In the genomic region with DNA sequence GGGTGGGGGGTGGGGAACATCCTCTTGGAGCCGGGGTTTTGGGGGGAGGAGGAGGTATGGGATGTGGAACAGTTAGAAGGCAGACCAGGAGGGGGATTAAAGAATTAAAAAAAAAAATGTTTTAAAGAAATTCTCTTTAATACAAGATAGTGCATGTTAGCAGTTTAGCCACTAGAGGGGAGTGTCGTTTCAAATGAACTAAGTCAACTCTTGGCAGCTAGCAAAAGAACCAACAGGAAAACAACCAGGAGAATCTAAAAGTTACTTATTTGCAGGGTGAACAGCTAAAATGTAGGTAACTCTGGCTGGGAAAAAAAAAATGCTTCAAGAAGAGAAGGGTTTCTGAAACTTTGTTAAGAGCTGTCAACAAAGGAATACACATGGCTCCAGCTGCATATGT, we compare ENCODE assay signal across 8 mouse cellular contexts. TPM values are rescaled to one million over a fixed set of nuclear protein-coding genes. Genes with fewer than 3 reads are reported as not detected.
DNase-seq lines count a peak whose midpoint lies in the region; ATAC-seq and TF ChIP-seq lines count a peak whose summit lies in the region.

No protein-coding gene starts in this region.

- DNase-seq in heart, adult 2 months: no peak
- DNase-seq in midbrain, embryonic 11.5 days (ENCODE audit: low spot score, missing footprints): peak; percentile 93
- DNase-seq in midbrain, embryonic 10.5 days (ENCODE audit: low spot score): no peak
- peak; percentile 63 for DNase-seq in R1 (ENCODE audit: low read depth, low spot score)
- peak; percentile 44 to 54 for DNase-seq in kidney, postnatal 36 days
- DNase-seq in gastrocnemius, postnatal 36 days: no peak
- no peak for DNase-seq in frontal cortex, postnatal 10 days (ENCODE audit: low spot score in 2 of 2)

- no peak for ATAC-seq in heart, embryonic 12.5 days (ENCODE audit: insufficient number of reproducible peaks, low FRiP score)
- peak; percentile 23; the same call in 1 of the 2 replicates for ATAC-seq in midbrain, embryonic 11.5 days (ENCODE audit: low FRiP score)

- TF ChIP-seq EP300 in heart, adult 2 months (IDR thresholded peaks at IDR 0.05; ENCODE audit: insufficient read depth, low read depth, low read length): no peak

- no peak overlapping the region for H3K4me3 ChIP-seq in heart, adult 2 months
- H3K4me3 ChIP-seq in heart, embryonic 12.5 days: no peak overlapping the region
- H3K4me3 ChIP-seq in midbrain, embryonic 11.5 days (ENCODE audit: low read depth, low read length): no peak overlapping the region
- H3K4me3 ChIP-seq in midbrain, embryonic 10.5 days: no peak overlapping the region

- H3K4me1 ChIP-seq in heart, adult 2 months (ENCODE audit: control insufficient read depth, insufficient read depth, low read length): no peaks in the 10 kb centered on the region
- peaks cover 14% of the 10 kb centered on the region for H3K4me1 ChIP-seq in heart, embryonic 12.5 days (replicated peaks)
- peaks cover 12% of the 10 kb centered on the region for H3K4me1 ChIP-seq in midbrain, embryonic 11.5 days (ENCODE audit: control insufficient read depth, insufficient read depth, low read length)
- peaks cover 16% of the 10 kb centered on the region for H3K4me1 ChIP-seq in midbrain, embryonic 10.5 days

- H3K9ac ChIP-seq in heart, adult 2 months (ENCODE audit: low read depth, low read length): no peak overlapping the region
- no peak overlapping the region for H3K9ac ChIP-seq in heart, embryonic 12.5 days
- H3K9ac ChIP-seq in midbrain, embryonic 11.5 days (ENCODE audit: low read length): no peak overlapping the region

- peak; percentile 69 for TF ChIP-seq CTCF in heart, adult 2 months (IDR thresholded peaks at IDR 0.05)

- H3K36me3 ChIP-seq in heart, adult 2 months (ENCODE audit: control insufficient read depth, insufficient read depth, low read length): no peaks in the 10 kb centered on the region
- no peaks in the 10 kb centered on the region for H3K36me3 ChIP-seq in heart, embryonic 12.5 days
- H3K36me3 ChIP-seq in midbrain, embryonic 11.5 days (ENCODE audit: control insufficient read depth, insufficient read depth, low read length): no peaks in the 10 kb centered on the region
- no peaks in the 10 kb centered on the region for H3K36me3 ChIP-seq in midbrain, embryonic 10.5 days

- H3K27ac ChIP-seq in heart, adult 2 months: no peak overlapping the region
- no peak overlapping the region for H3K27ac ChIP-seq in heart, embryonic 12.5 days (ENCODE audit: poor library complexity, severe bottlenecking)
- no peak overlapping the region for H3K27ac ChIP-seq in midbrain, embryonic 11.5 days (ENCODE audit: low read depth, low read length)
- no peak overlapping the region for H3K27ac ChIP-seq in midbrain, embryonic 10.5 days (replicated peaks)

- no peak overlapping the region for H3K4me2 ChIP-seq in heart, embryonic 12.5 days
- no peak overlapping the region for H3K4me2 ChIP-seq in midbrain, embryonic 11.5 days

- 0% methylated on average over 2 of the region's 2 CpGs for WGBS in heart, adult 2 months
- 4% methylated on average over 2 of the region's 2 CpGs for WGBS in heart, embryonic 12.5 days
- 7% methylated on average over 2 of the region's 2 CpGs for WGBS in midbrain, embryonic 11.5 days
- 13% methylated on average over 2 of the region's 2 CpGs for WGBS in midbrain, embryonic 10.5 days

- H3K79me2 ChIP-seq in heart, adult 2 months (replicated peaks; ENCODE audit: control insufficient read depth, insufficient read depth, low read length): no peaks in the 10 kb centered on the region

- TF ChIP-seq POLR2A in heart, adult 2 months (IDR thresholded peaks at IDR 0.05; ENCODE audit: insufficient read depth, low read depth, low read length): no peak

- peaks cover 10% of the 10 kb centered on the region for H3K27me3 ChIP-seq in heart, adult 2 months (ENCODE audit: control insufficient read depth, insufficient read depth, low read length)
- peaks cover 47% of the 10 kb centered on the region for H3K27me3 ChIP-seq in heart, embryonic 12.5 days (replicated peaks)
- peaks cover 29% of the 10 kb centered on the region for H3K27me3 ChIP-seq in midbrain, embryonic 11.5 days (ENCODE audit: control insufficient read depth, insufficient read depth, low read length)
- H3K27me3 ChIP-seq in midbrain, embryonic 10.5 days (ENCODE audit: low read depth, poor library complexity, severe bottlenecking): peaks cover 46% of the 10 kb centered on the region

- intact Hi-C loops in heart, adult 2 months (cut with DNase I): loop anchor here (1.0 to 10.0 kb wide), 2 partner anchors 152 to 510 kb away; no protein-coding TSS in a partner anchor
- intact Hi-C loops in gastrocnemius, postnatal 36 days (cut with DNase I): loop anchor here (5.0 kb wide), 1 partner anchor 152 kb away; no protein-coding TSS in a partner anchor

- H3K9me3 ChIP-seq in heart, embryonic 12.5 days (replicated peaks): no peaks in the 10 kb centered on the region
- H3K9me3 ChIP-seq in midbrain, embryonic 11.5 days (ENCODE audit: control insufficient read depth, low read length): no peaks in the 10 kb centered on the region
- no peaks in the 10 kb centered on the region for H3K9me3 ChIP-seq in midbrain, embryonic 10.5 days (replicated peaks)

RNA-seq across cellular contexts. Expression of a gene that starts 1.5 kb away (rescaled TPM):
- total RNA-seq in heart, adult 2 months (2021): under 1 TPM; 0.18 to 0.48 TPM
- polyA plus RNA-seq in heart, adult 2 months (2012; rRNA removed): 1.1 and 1.9 TPM in 2 replicates
- polyA plus RNA-seq in heart, embryonic 12.5 days (2016; fragmentation: Nextera tagmentation; extraction: Ambion mirVana): 1.8 and 2.0 TPM in 2 replicates
- polyA plus RNA-seq in midbrain, embryonic 11.5 days (2014; fragmentation: Nextera tagmentation; extraction: Ambion mirVana): 0.85 and 1.6 TPM in 2 replicates
- 0.94 and 1.1 TPM in 2 replicates for polyA plus RNA-seq in midbrain, embryonic 10.5 days (2016; fragmentation: Nextera tagmentation; extraction: Ambion mirVana)
- total RNA-seq in gastrocnemius, postnatal 36 days (2021): under 1 TPM; 0.36 to 0.62 TPM

RNA-seq across cellular contexts. Expression of a gene that starts 31.2 kb away (rescaled TPM):
- total RNA-seq in heart, adult 2 months (2021): 10 to 100 TPM; 36.3 to 37.2 TPM
- 6.7 and 14.5 TPM in 2 replicates for polyA plus RNA-seq in heart, adult 2 months (2012; rRNA removed)
- polyA plus RNA-seq in heart, embryonic 12.5 days (2016; fragmentation: Nextera tagmentation; extraction: Ambion mirVana): 88.5 and 89.7 TPM in 2 replicates
- polyA plus RNA-seq in midbrain, embryonic 11.5 days (2014; fragmentation: Nextera tagmentation; extraction: Ambion mirVana): 170 and 182 TPM in 2 replicates
- polyA plus RNA-seq in midbrain, embryonic 10.5 days (2016; fragmentation: Nextera tagmentation; extraction: Ambion mirVana): 112 and 114 TPM in 2 replicates
- total RNA-seq in gastrocnemius, postnatal 36 days (2021): 10 to 100 TPM; 41.5 to 48.1 TPM

Comparison
In these comparisons a context has a peak if more than half of its experiments do, and no peak if none do; other contexts are left out.
1. DNase-seq: peak in midbrain, embryonic 11.5 days (single experiment), R1 (single experiment) and kidney, postnatal 36 days (2 of 2); none in heart, adult 2 months (0 of 2), midbrain, embryonic 10.5 days (single experiment), gastrocnemius, postnatal 36 days (0 of 2) and frontal cortex, postnatal 10 days (0 of 2).